Mouse (Mus musculus) CH12.LX (cell line): Measurements from ENCODE around the gene Ndufaf1. TPM values are rescaled to one million over a fixed set of nuclear protein-coding genes. Genes with fewer than 3 reads are reported as not detected.

Source experiments
- DNase-seq: peaks from one replicate; pipeline ENCODE4 v3.0.0-alpha.2; 2013; ENCODE audit errors: extremely low read depth
- H3K27ac ChIP-seq: 2 replicates; pipeline ENCODE4 v1.5.1; 2012; ENCODE audit warnings: low read depth, mild to moderate bottlenecking, control low read depth, moderate library complexity; ENCODE audit not compliant: insufficient read depth
- H3K27me3 ChIP-seq: replicated peaks from 2 replicates; pipeline ENCODE3; 2012; ENCODE audit warnings: inconsistent platforms
- H3K36me3 ChIP-seq, 2 experiments: replicated peaks in 1 of 2; 2 replicates each; pipeline versions ENCODE3 to v1.6.1; 2012; ENCODE audit warnings: inconsistent platforms in 1 of 2, low read length in 1 of 2, mild to moderate bottlenecking in 1 of 2, mixed read lengths in 1 of 2, moderate library complexity in 1 of 2; ENCODE audit not compliant: control insufficient read depth in 1 of 2, insufficient read depth in 1 of 2
- H3K4me1 ChIP-seq, 2 experiments: 2 replicates each; pipeline ENCODE4 v1.6.1; 2012; ENCODE audit warnings: inconsistent platforms in 1 of 2, moderate library complexity in 1 of 2; ENCODE audit not compliant: insufficient read depth in 2 of 2, control insufficient read depth in 1 of 2
- H3K4me2 ChIP-seq: 2 replicates; pipeline ENCODE4 v1.6.1; 2012; ENCODE audit warnings: low read depth, mild to moderate bottlenecking, control low read depth; ENCODE audit not compliant: poor library complexity, insufficient read depth, severe bottlenecking
- H3K4me3 ChIP-seq, 3 experiments: fragments of 150-350 bp in 1 of 3; sonication (generic) in 1 of 3; replicated peaks in 1 of 3; 2 replicates each; pipeline versions ENCODE3 to v1.5.1; 2011 to 2012; ENCODE audit warnings: low read depth in 2 of 3, low read length in 2 of 3, mild to moderate bottlenecking in 2 of 3, moderate library complexity in 2 of 3, control low read depth in 1 of 3, improper control_type of control experiment in 1 of 3, inconsistent platforms in 1 of 3, mixed read lengths in 1 of 3; ENCODE audit not compliant: poor library complexity in 1 of 3
- H3K79me2 ChIP-seq: replicated peaks from 2 replicates; pipeline ENCODE4 v1.6.1; 2012; ENCODE audit warnings: mild to moderate bottlenecking, moderate library complexity; ENCODE audit not compliant: control insufficient read depth, poor library complexity, insufficient read depth, severe bottlenecking; ENCODE audit errors: extremely low read depth
- H3K9ac ChIP-seq: 2 replicates; pipeline ENCODE4 v1.6.1; 2012; ENCODE audit warnings: low read depth, mild to moderate bottlenecking, control low read depth, moderate library complexity; ENCODE audit not compliant: insufficient read depth
- H3K9me3 ChIP-seq: replicated peaks from 2 replicates; pipeline ENCODE3; 2012; ENCODE audit warnings: low read length, inconsistent platforms, mixed read lengths
- CHD1 ChIP-seq: IDR thresholded peaks from 2 replicates; pipeline ENCODE4 v1.6.1; 2012; ENCODE audit warnings: low read depth, low read length, improper control_type of control experiment, inconsistent platforms
- CTCF ChIP-seq, 2 experiments: IDR thresholded peaks in 1 of 2; conservative IDR thresholded peaks in 1 of 2; 2 replicates each; pipeline ENCODE4 v1.5.1; 2011 to 2012; ENCODE audit warnings: low read depth in 2 of 2, low read length in 2 of 2, improper control_type of control experiment in 1 of 2, inconsistent platforms in 1 of 2, mild to moderate bottlenecking in 1 of 2, moderate library complexity in 1 of 2
- ELF1 ChIP-seq: IDR thresholded peaks from 2 replicates; pipeline ENCODE4 v1.6.1; 2014; ENCODE audit warnings: low read depth, mild to moderate bottlenecking, inconsistent platforms, low read length, improper control_type of control experiment
- ETS1 ChIP-seq: conservative IDR thresholded peaks from 2 replicates; pipeline ENCODE4 v1.6.1; 2012; ENCODE audit warnings: low read depth, mild to moderate bottlenecking, inconsistent platforms, low read length, improper control_type of control experiment, moderate library complexity
- HCFC1 ChIP-seq: IDR thresholded peaks from 2 replicates; pipeline ENCODE4 v1.6.1; 2012; ENCODE audit warnings: low read depth, mild to moderate bottlenecking, inconsistent platforms, low read length, improper control_type of control experiment
- IRF4 ChIP-seq: IDR thresholded peaks from 2 replicates; pipeline ENCODE4 v1.6.1; 2014; ENCODE audit warnings: low read depth, mild to moderate bottlenecking, inconsistent platforms, low read length, improper control_type of control experiment
- JUND ChIP-seq: conservative IDR thresholded peaks from 2 replicates; pipeline ENCODE4 v1.6.1; 2011; ENCODE audit warnings: low read depth, low read length, improper control_type of control experiment
- KAT2A ChIP-seq: IDR thresholded peaks from 2 replicates; pipeline ENCODE4 v1.6.1; 2012; ENCODE audit warnings: low read length, improper control_type of control experiment, inconsistent platforms; ENCODE audit not compliant: insufficient replicate concordance
- MAFK ChIP-seq: IDR thresholded peaks from 2 replicates; pipeline ENCODE4 v1.6.1; 2011; ENCODE audit warnings: low read length, improper control_type of control experiment; ENCODE audit not compliant: insufficient replicate concordance
- MAX ChIP-seq: IDR thresholded peaks from 2 replicates; pipeline ENCODE4 v1.6.1; 2011; ENCODE audit warnings: low read length, improper control_type of control experiment
- MYC ChIP-seq: IDR thresholded peaks from 2 replicates; pipeline ENCODE4 v1.6.1; 2011; ENCODE audit warnings: low read depth, mild to moderate bottlenecking, improper control_type of control experiment, low read length
- NRF1 ChIP-seq: IDR thresholded peaks from 2 replicates; pipeline ENCODE4 v1.6.1; 2014; ENCODE audit warnings: low read depth, mild to moderate bottlenecking, inconsistent platforms, low read length, improper control_type of control experiment, moderate library complexity
- PAX5 ChIP-seq: IDR thresholded peaks from 2 replicates; pipeline ENCODE4 v1.6.1; 2012; ENCODE audit warnings: low read length, inconsistent platforms, mixed read lengths
- POLR2A ChIP-seq: IDR thresholded peaks from 2 replicates; pipeline ENCODE4 v1.6.1; 2011; ENCODE audit warnings: low read depth, mild to moderate bottlenecking, improper control_type of control experiment, low read length
- POLR2AphosphoS2 ChIP-seq: IDR thresholded peaks from 2 replicates; pipeline ENCODE4 v1.6.1; 2011; ENCODE audit warnings: low read depth, low read length, improper control_type of control experiment
- RCOR1 ChIP-seq: conservative IDR thresholded peaks from 2 replicates; pipeline ENCODE4 v1.6.1; 2012; ENCODE audit warnings: low read depth, mild to moderate bottlenecking, inconsistent platforms, low read length, improper control_type of control experiment
- SIN3A ChIP-seq: IDR thresholded peaks from 2 replicates; pipeline ENCODE4 v1.6.1; 2012; ENCODE audit warnings: low read length, improper control_type of control experiment, inconsistent platforms
- SMC3 ChIP-seq: IDR thresholded peaks from 2 replicates; pipeline ENCODE4 v1.6.1; 2011; ENCODE audit warnings: low read depth, low read length, improper control_type of control experiment
- TCF12 ChIP-seq: IDR thresholded peaks from 2 replicates; pipeline ENCODE4 v1.6.1; 2014; ENCODE audit warnings: low read depth, mild to moderate bottlenecking, inconsistent platforms, low read length, improper control_type of control experiment
- USF1 ChIP-seq: IDR thresholded peaks from 2 replicates; pipeline ENCODE4 v1.6.1; 2014; ENCODE audit warnings: low read depth, mild to moderate bottlenecking, inconsistent platforms, low read length, improper control_type of control experiment
- ZMIZ1 ChIP-seq: IDR thresholded peaks from 2 replicates; pipeline ENCODE4 v1.6.1; 2012; ENCODE audit warnings: low read depth, mild to moderate bottlenecking, inconsistent platforms, low read length, improper control_type of control experiment
- dilution Hi-C: fragments of 300-500 bp; cut with MboI; formaldehyde crosslinking; loops from 2 replicates; pipeline ENCODE4 v1.14.3; 2020; ENCODE audit warnings: low sequenced_read_pairs; ENCODE audit not compliant: extremely low pct_unique_long_range_greater_than_20kb, extremely low pct_ligation_motif_present
- in situ Hi-C: fragments of 300-500 bp; cut with MboI; formaldehyde crosslinking; loops from 3 replicates; pipeline ENCODE4 v1.14.3; 2019; ENCODE audit warnings: low sequenced_read_pairs, low pct_ligation_motif_present, low pct_unique_long_range_greater_than_20kb, mixed read lengths
- polyA plus RNA-seq: library from polyadenylated mRNA; unstranded; fragments of >175 nt; gene quantifications from 2 replicates; pipeline ENCODE4 v1.2.1, GENCODE M21; 2012; ENCODE audit warnings: low read depth; ENCODE audit not compliant: insufficient read length
- total RNA-seq, 2 experiments: library from RNA; depleted of rRNA; stranded (reverse); fragments of 300-350 nt in 1 of 2; fragments of >200 nt in 1 of 2; gene quantifications; 2 replicates each; pipeline ENCODE4 v1.2.3; 2012 to 2014

The Ndufaf1 gene
- total and polyA plus RNA-seq, 3 experiments: 25.1 to 53.6 (median 35.6) TPM

DNA sequence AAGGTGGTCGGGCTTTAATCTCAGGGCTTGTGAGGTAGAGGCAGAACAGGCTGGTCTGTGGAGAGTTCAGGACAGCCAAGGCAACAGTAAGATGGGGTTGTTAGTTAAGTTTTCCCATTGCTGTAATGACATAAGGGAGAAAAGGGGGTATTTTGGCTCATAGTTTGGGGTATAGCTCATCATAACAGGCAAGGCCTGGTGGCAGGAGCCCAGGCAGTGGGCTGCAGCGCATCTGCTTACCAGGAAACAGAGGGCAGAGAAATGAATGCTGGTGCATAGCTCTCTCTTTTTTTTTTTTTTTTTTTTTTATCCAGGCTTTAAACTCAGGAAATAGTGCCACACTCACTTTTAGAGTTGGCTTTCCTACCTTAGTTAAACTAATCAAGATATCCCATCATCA, 40.5 kb upstream of the Ndufaf1 start:
- dilution Hi-C loops: no loop called here
- Histone ChIP-seq H3K36me3 (peaks cover 15 to 58% of the 10 kb centered on the region in 2 experiments), H3K79me2 (no peaks in the 10 kb centered on the region; the same call in 1 of the 2 replicates), H3K4me1 (peaks cover 0 to 29% of the 10 kb centered on the region in 2 experiments; a peak in 2 of 4 replicates), H3K9me3 (no peaks in the 10 kb centered on the region), H3K27ac (no peak overlapping the region), H3K9ac (no peak overlapping the region), H3K27me3 (no peaks in the 10 kb centered on the region), H3K4me2 (no peak overlapping the region), H3K4me3 (no peak overlapping the region)
- in situ Hi-C loops: no loop called here
- no peak for DNase-seq
- TF ChIP-seq POLR2A: no peak
- TF ChIP-seq USF1: no peak
- TF ChIP-seq SIN3A: no peak
- TF ChIP-seq ZMIZ1: no peak
- TF ChIP-seq IRF4: no peak
- TF ChIP-seq POLR2AphosphoS2: no peak
- no peak for TF ChIP-seq HCFC1

DNA sequence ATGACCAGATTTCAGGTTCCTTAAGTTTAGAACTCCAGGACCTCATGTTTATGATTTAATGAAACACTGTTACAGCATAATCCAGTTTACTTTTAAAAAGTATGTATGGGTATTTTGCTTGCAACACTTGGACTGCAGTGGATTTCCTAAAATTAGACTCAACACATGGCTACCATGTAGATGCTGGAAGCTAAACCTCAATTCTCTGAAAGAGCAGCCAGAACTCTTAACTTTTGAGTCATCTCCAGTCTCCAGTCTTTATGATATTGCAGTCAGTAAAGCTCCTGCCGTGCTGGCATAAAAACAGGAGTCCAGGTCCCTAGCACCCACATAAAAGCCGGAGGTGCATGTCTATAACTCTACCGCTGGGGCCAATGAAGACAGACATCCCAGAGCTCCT, 37.3 kb upstream of the Ndufaf1 start:
- Histone ChIP-seq H3K36me3 (peaks cover 5 to 45% of the 10 kb centered on the region in 2 experiments), H3K79me2 (no peaks in the 10 kb centered on the region; the same call in 1 of the 2 replicates), H3K9ac (no peak overlapping the region), H3K27me3 (no peaks in the 10 kb centered on the region), H3K4me1 (peaks cover 6 to 60% of the 10 kb centered on the region in 2 experiments), H3K27ac (no peak overlapping the region), H3K4me2 (no peak overlapping the region), H3K9me3 (no peaks in the 10 kb centered on the region), H3K4me3 (no peak overlapping the region)
- no peak for TF ChIP-seq SMC3
- TF ChIP-seq JUND: no peak
- no peak for TF ChIP-seq NRF1
- no peak for TF ChIP-seq MAX
- no peak for TF ChIP-seq RCOR1
- no peak for TF ChIP-seq IRF4
- TF ChIP-seq CTCF (conservative IDR thresholded peaks at IDR 0.05 in 1 of 2, IDR thresholded peaks at IDR 0.05 in 1 of 2; ENCODE audit: low read depth in 2 of 2, low read length in 2 of 2): no peak
- no peak for TF ChIP-seq PAX5
- TF ChIP-seq HCFC1: no peak
- TF ChIP-seq KAT2A: no peak
- TF ChIP-seq MAFK: no peak
- no peak for TF ChIP-seq ELF1
- no peak for TF ChIP-seq MYC
- TF ChIP-seq ETS1: no peak
- TF ChIP-seq USF1: no peak
- TF ChIP-seq POLR2AphosphoS2: no peak
- no peak for TF ChIP-seq CHD1
- TF ChIP-seq TCF12: no peak
- no peak for DNase-seq
- dilution Hi-C loops (no loop called here), in situ Hi-C loops (loop anchor here (10.0 kb wide), 1 partner anchor 195 kb away; the partner anchor contains the start of gene Mga)
